ENCODE assay signal across 8 mouse cellular contexts in genomic region chr10:4391851-4392250, GRCm38 (mm10). TPM values are rescaled to one million over a fixed set of nuclear protein-coding genes. Genes with fewer than 3 reads are reported as not detected.
A peak's percentile ranks its signal among the peaks of the same experiment; 100 is the strongest.
DNase-seq lines count a peak whose midpoint lies in the region; ATAC-seq and TF ChIP-seq lines count a peak whose summit lies in the region.

No protein-coding gene starts in this region.

- no peak overlapping the region for H3K27ac ChIP-seq in cerebellum, adult 2 months (ENCODE audit: insufficient read depth, low read length)
- no peak overlapping the region for H3K27ac ChIP-seq in kidney, adult 2 months (ENCODE audit: insufficient read depth, low read depth, low read length)
- H3K27ac ChIP-seq in midbrain, embryonic 14.5 days (replicated peaks; ENCODE audit: low read depth, low read length) = no peak overlapping the region
- H3K27ac ChIP-seq in forebrain, embryonic 12.5 days = no peak overlapping the region

- no peaks in the 10 kb centered on the region for H3K27me3 ChIP-seq in cerebellum, adult 2 months (ENCODE audit: control insufficient read depth, insufficient read depth, low read length)
- H3K27me3 ChIP-seq in kidney, adult 2 months (replicated peaks; ENCODE audit: control insufficient read depth, insufficient read depth, low read length) = no peaks in the 10 kb centered on the region
- H3K27me3 ChIP-seq in midbrain, embryonic 14.5 days (ENCODE audit: control insufficient read depth, insufficient read depth, low read length) = no peaks in the 10 kb centered on the region
- no peaks in the 10 kb centered on the region for H3K27me3 ChIP-seq in forebrain, embryonic 12.5 days

- peak; percentile 52 for TF ChIP-seq CTCF in cerebellum, adult 2 months (IDR thresholded peaks at IDR 0.05; ENCODE audit: borderline replicate concordance, insufficient read depth, low read depth, low read length)
- peak; percentile 65 for TF ChIP-seq CTCF in kidney, adult 2 months (conservative IDR thresholded peaks at IDR 0.05; ENCODE audit: insufficient read depth, insufficient read length, low read depth, low read length)

- TF ChIP-seq POLR2A in cerebellum, adult 2 months (IDR thresholded peaks at IDR 0.05; ENCODE audit: borderline replicate concordance, insufficient read depth, low read length) = no peak
- no peak for TF ChIP-seq POLR2A in kidney, adult 2 months (IDR thresholded peaks at IDR 0.05; ENCODE audit: low read depth, low read length)

- no peaks in the 10 kb centered on the region; the same call in 1 of the 2 replicates for H3K36me3 ChIP-seq in kidney, adult 2 months (ENCODE audit: control insufficient read depth, insufficient read depth, low read length)
- H3K36me3 ChIP-seq in midbrain, embryonic 14.5 days (ENCODE audit: control insufficient read depth, insufficient read depth, low read length) = peaks cover 9% of the 10 kb centered on the region; the same call in 1 of the 2 replicates
- H3K36me3 ChIP-seq in forebrain, embryonic 12.5 days (replicated peaks) = peaks cover 20% of the 10 kb centered on the region

- H3K9me3 ChIP-seq in midbrain, embryonic 14.5 days (ENCODE audit: control insufficient read depth, low read length) = no peaks in the 10 kb centered on the region
- H3K9me3 ChIP-seq in forebrain, embryonic 12.5 days = no peaks in the 10 kb centered on the region

- no peak for ATAC-seq in midbrain, embryonic 14.5 days (ENCODE audit: low FRiP score, low TSS enrichment)
- no peak for ATAC-seq in forebrain, embryonic 12.5 days (ENCODE audit: low FRiP score)

- 12% methylated on average over 6 of the region's 6 CpGs for WGBS in cerebellum, adult 2 months
- WGBS in kidney, adult 2 months = 15% methylated on average over 6 of the region's 6 CpGs
- WGBS in midbrain, embryonic 14.5 days = 58% methylated on average over 6 of the region's 6 CpGs
- 70% methylated on average over 6 of the region's 6 CpGs for WGBS in forebrain, embryonic 12.5 days

- H3K4me1 ChIP-seq in cerebellum, adult 2 months (ENCODE audit: control insufficient read depth, insufficient read depth, low read length) = peaks cover 29% of the 10 kb centered on the region; the same call in 1 of the 2 replicates
- peaks cover 25% of the 10 kb centered on the region for H3K4me1 ChIP-seq in kidney, adult 2 months (ENCODE audit: control insufficient read depth, insufficient read depth, low read length)
- H3K4me1 ChIP-seq in midbrain, embryonic 14.5 days (ENCODE audit: control insufficient read depth, insufficient read depth, low read length) = peaks cover 38% of the 10 kb centered on the region
- H3K4me1 ChIP-seq in forebrain, embryonic 12.5 days = peaks cover 35% of the 10 kb centered on the region

- no peak overlapping the region for H3K4me2 ChIP-seq in midbrain, embryonic 14.5 days (ENCODE audit: low read length)
- no peak overlapping the region for H3K4me2 ChIP-seq in forebrain, embryonic 12.5 days

- H3K4me3 ChIP-seq in cerebellum, adult 2 months (replicated peaks; ENCODE audit: insufficient read depth, low read depth, low read length) = peak overlapping the region; percentile 20
- no peak overlapping the region for H3K4me3 ChIP-seq in kidney, adult 2 months (ENCODE audit: insufficient read depth, low read depth, low read length)
- no peak overlapping the region for H3K4me3 ChIP-seq in midbrain, embryonic 14.5 days (replicated peaks; ENCODE audit: low read depth, low read length)
- H3K4me3 ChIP-seq in forebrain, embryonic 12.5 days (replicated peaks) = no peak overlapping the region

- no peak overlapping the region for H3K9ac ChIP-seq in midbrain, embryonic 14.5 days (replicated peaks; ENCODE audit: low read length)
- no peak overlapping the region for H3K9ac ChIP-seq in forebrain, embryonic 12.5 days

- peak in 1 of 2 experiments; percentile 40 for DNase-seq in cerebellum, adult 2 months
- DNase-seq in cerebellum, adult 11 months = no peak
- peak; percentile 39 for DNase-seq in layer of hippocampus, adult 11-12 months (ENCODE audit: low spot score)
- no peak for DNase-seq in layer of hippocampus, postnatal 25 days (ENCODE audit: extremely low spot score in 1 of 2, low spot score in 1 of 2)
- DNase-seq in MN1 (ENCODE audit: low spot score) = peak; percentile 66
- peak; percentile 52 for DNase-seq in kidney, adult 2 months
- DNase-seq in midbrain, embryonic 14.5 days = peak; percentile 46

RNA-seq across cellular contexts. Expression of gene Zbtb2, which starts 3.9 kb away (rescaled TPM):
- 8.3 and 8.7 TPM in 2 replicates for polyA plus RNA-seq in cerebellum, adult 2 months (2012; rRNA removed)
- 10 to 100 TPM; 11.4 to 12.1 TPM for total RNA-seq in layer of hippocampus, postnatal 25 days (2021)
- 6.6 and 6.9 TPM in 2 replicates for polyA plus RNA-seq in kidney, adult 2 months (2012; rRNA removed)
- 12.7 and 17.5 TPM in 2 replicates for polyA plus RNA-seq in midbrain, embryonic 14.5 days (2014; fragmentation: Nextera tagmentation; extraction: Ambion mirVana)
- 21.2 and 22.2 TPM in 2 replicates for polyA plus RNA-seq in forebrain, embryonic 12.5 days (2016; fragmentation: Nextera tagmentation; extraction: Ambion mirVana)

RNA-seq across cellular contexts. Expression of gene Rmnd1, which starts 40.3 kb away (rescaled TPM):
- polyA plus RNA-seq in cerebellum, adult 2 months (2012; rRNA removed) = 92.8 and 96.7 TPM in 2 replicates
- 10 to 100 TPM; 30.1 to 43.7 TPM for total RNA-seq in layer of hippocampus, postnatal 25 days (2021)
- 66.7 and 72.2 TPM in 2 replicates for polyA plus RNA-seq in kidney, adult 2 months (2012; rRNA removed)
- 44.5 and 45.7 TPM in 2 replicates for polyA plus RNA-seq in midbrain, embryonic 14.5 days (2014; fragmentation: Nextera tagmentation; extraction: Ambion mirVana)
- polyA plus RNA-seq in forebrain, embryonic 12.5 days (2016; fragmentation: Nextera tagmentation; extraction: Ambion mirVana) = 48.7 and 53.3 TPM in 2 replicates

RNA-seq across cellular contexts. Expression of gene Armt1, which starts 40.4 kb away (rescaled TPM):
- polyA plus RNA-seq in cerebellum, adult 2 months (2012; rRNA removed) = 23.2 and 23.7 TPM in 2 replicates
- total RNA-seq in layer of hippocampus, postnatal 25 days (2021) = 10 to 100 TPM; 19.6 to 23.8 TPM
- 7.9 and 9.1 TPM in 2 replicates for polyA plus RNA-seq in kidney, adult 2 months (2012; rRNA removed)
- 9.2 and 14.7 TPM in 2 replicates for polyA plus RNA-seq in midbrain, embryonic 14.5 days (2014; fragmentation: Nextera tagmentation; extraction: Ambion mirVana)
- 23.1 and 24.3 TPM in 2 replicates for polyA plus RNA-seq in forebrain, embryonic 12.5 days (2016; fragmentation: Nextera tagmentation; extraction: Ambion mirVana)

Comparison
In these comparisons a context has a peak if more than half of its experiments do, and no peak if none do; other contexts are left out.
1. DNase-seq: peak in layer of hippocampus, adult 11-12 months (single experiment), MN1 (single experiment), kidney, adult 2 months (single experiment) and midbrain, embryonic 14.5 days (single experiment); none in cerebellum, adult 11 months (single experiment) and layer of hippocampus, postnatal 25 days (0 of 2).